Mouse (Mus musculus) CD4-positive, CD25-positive, alpha-beta regulatory T cell, adult 2 months (primary cell): ENCODE data around the gene Zfp467.
A peak's percentile ranks its signal among the peaks of the same experiment; 100 is the strongest.

Experiments used
- DNase-seq: peaks from one replicate; pipeline ENCODE4 v3.0.0-alpha.2; 2012; ENCODE audit warnings: low read depth, low spot score

The Zfp467 gene

GRCm38 (mm10) chr6:48445181-48446101 is at the start of gene Zfp467:
TSS of gene Zfp467 (minus strand) at chr6:48445825.
- DNase-seq = peak; percentile 61

GRCm38 (mm10) chr6:48493136-48493730 is 47.6 kb upstream of the Zfp467 start:
- DNase-seq = no peak

- no peak for DNase-seq
These were observed 45.7 kb upstream of the Zfp467 start for GRCm38 (mm10) chr6:48491361-48491760.

GRCm38 (mm10) chr6:48489741-48490140 is 44.1 kb upstream of the Zfp467 start:
- DNase-seq = no peak

GRCm38 (mm10) chr6:48487747-48488725 is 42.4 kb upstream of the Zfp467 start:
- DNase-seq = no peak

- DNase-seq = no peak
These were observed 36.9 kb upstream of the Zfp467 start for GRCm38 (mm10) chr6:48482501-48482900.

GRCm38 (mm10) chr6:48478446-48478845 is 32.8 kb upstream of the Zfp467 start:
- DNase-seq = no peak

- DNase-seq = no peak
These were observed 25.1 kb upstream of the Zfp467 start for GRCm38 (mm10) chr6:48470739-48471138.

- DNase-seq = no peak
These were observed 21.9 kb upstream of the Zfp467 start for GRCm38 (mm10) chr6:48467490-48467889.

- DNase-seq = no peak
These were observed 21.1 kb upstream of the Zfp467 start for GRCm38 (mm10) chr6:48466715-48467114.

- no peak for DNase-seq
These were observed 19.5 kb upstream of the Zfp467 start for GRCm38 (mm10) chr6:48464966-48465679.

- no peak for DNase-seq
These were observed 7.1 kb upstream of the Zfp467 start for GRCm38 (mm10) chr6:48452771-48453170.

- DNase-seq = no peak
These were observed 6.5 kb upstream of the Zfp467 start for GRCm38 (mm10) chr6:48452151-48452550.

GRCm38 (mm10) chr6:48448527-48448926 is 2.9 kb upstream of the Zfp467 start:
- DNase-seq = no peak

GRCm38 (mm10) chr6:48447929-48448328 is 2.3 kb upstream of the Zfp467 start, which contains the start of gene Sspo:
TSS of gene Sspo (plus strand) at chr6:48448229.
- DNase-seq = no peak

- DNase-seq = no peak
These were observed 1.3 kb upstream of the Zfp467 start for GRCm38 (mm10) chr6:48446896-48447295.

- DNase-seq = no peak
These were observed 631 bp upstream of the Zfp467 start for GRCm38 (mm10) chr6:48446256-48446655.

- DNase-seq = no peak
These were observed 1.1 kb downstream of the Zfp467 start for GRCm38 (mm10) chr6:48444310-48445180.

- DNase-seq = peak; percentile 94
These were observed 1.9 kb downstream of the Zfp467 start for GRCm38 (mm10) chr6:48443592-48444309.
